Mouse (Mus musculus): ENCODE measurements around the gene Rnase1.
"Not testable (repeated sequence)": the region's sequence is repeated elsewhere in the genome, so short reads cannot be mapped to it uniquely, and the experiment has no call there.

- not testable (repeated sequence) for TF ChIP-seq POLR2A (IDR thresholded peaks at IDR 0.05; ENCODE audit: borderline replicate concordance, extremely low read depth, low read depth, low read length); CTCF (IDR thresholded peaks at IDR 0.05; ENCODE audit: insufficient read depth, low read length)
Observed at GRCm38 (mm10) chr14:51161976-51162375, 15.4 kb upstream of the Rnase1 start, which contains the start of gene Rnase2b.
